Mouse (Mus musculus) hindbrain, embryonic 11.5 days (tissue): ENCODE results near the gene Aadacl4. TPM values are rescaled to one million over a fixed set of nuclear protein-coding genes. Genes with fewer than 3 reads are reported as not detected.
"Not testable (repeated sequence)": the region's sequence is repeated elsewhere in the genome, so short reads cannot be mapped to it uniquely, and the experiment has no call there.

Experiments
- ATAC-seq: fragments of 200-750 bp; cut with Nextera tagmentation; 2 replicates; pipeline ENCODE4 v1.8.0; 2017; ENCODE audit warnings: mild to moderate bottlenecking, moderate TSS enrichment, moderate library complexity; ENCODE audit not compliant: low FRiP score
- DNase-seq: peaks from one replicate; pipeline ENCODE4 v3.0.0-alpha.2; 2015; ENCODE audit warnings: low spot score
- H3K27ac ChIP-seq: fragments of 300-500 bp; sonication (generic); 2 replicates; pipeline ENCODE4 v1.5.1; 2014; ENCODE audit warnings: mild to moderate bottlenecking, low read depth, low read length
- H3K27me3 ChIP-seq: fragments of 300-500 bp; sonication (generic); 2 replicates; pipeline ENCODE4 v1.6.1; 2014; ENCODE audit warnings: mild to moderate bottlenecking, low read length, moderate library complexity, mixed read lengths; ENCODE audit not compliant: control insufficient read depth, insufficient read depth
- H3K36me3 ChIP-seq: fragments of 300-500 bp; sonication (generic); 2 replicates; pipeline ENCODE4 v1.6.1; 2014; ENCODE audit warnings: mild to moderate bottlenecking, low read length, moderate library complexity, mixed read lengths; ENCODE audit not compliant: control insufficient read depth, insufficient read depth
- H3K4me1 ChIP-seq: fragments of 300-500 bp; sonication (generic); replicated peaks from 2 replicates; pipeline ENCODE4 v1.6.1; 2014; ENCODE audit warnings: low read length, mixed read lengths; ENCODE audit not compliant: control insufficient read depth, insufficient read depth
- H3K4me2 ChIP-seq: fragments of 300-500 bp; sonication (generic); replicated peaks from 2 replicates; pipeline ENCODE4 v1.6.1; 2014; ENCODE audit warnings: mild to moderate bottlenecking, low read depth, low read length
- H3K4me3 ChIP-seq: fragments of 300-500 bp; sonication (generic); 2 replicates; pipeline ENCODE4 v1.5.1; 2014; ENCODE audit warnings: low read depth, low read length
- H3K9ac ChIP-seq: fragments of 300-500 bp; sonication (generic); 2 replicates; pipeline ENCODE4 v1.6.1; 2014; ENCODE audit warnings: low read depth, low read length
- H3K9me3 ChIP-seq: fragments of 300-500 bp; sonication (generic); 2 replicates; pipeline ENCODE4 v1.6.1; 2016; ENCODE audit warnings: low read length; ENCODE audit not compliant: control insufficient read depth
- WGBS: fragments of 180-500 bp; shearing (Covaris S2); extraction: QIAGEN DNeasy Blood & Tissue Kit; methylation state at CpG from one replicate; pipeline ENCODE4 v1.1.7; 2014; 5-methylcytosine and 5-hydroxymethylcytosine counted together
- polyA plus RNA-seq: library from polyadenylated mRNA; unstranded; fragments of >200 nt; fragmentation: Nextera tagmentation; extraction: Ambion mirVana; gene quantifications from 2 replicates; pipeline ENCODE4 v1.2.1, GENCODE M21; 2014

Gene Aadacl4
- polyA plus RNA-seq = not detected in 2 replicates

DNA sequence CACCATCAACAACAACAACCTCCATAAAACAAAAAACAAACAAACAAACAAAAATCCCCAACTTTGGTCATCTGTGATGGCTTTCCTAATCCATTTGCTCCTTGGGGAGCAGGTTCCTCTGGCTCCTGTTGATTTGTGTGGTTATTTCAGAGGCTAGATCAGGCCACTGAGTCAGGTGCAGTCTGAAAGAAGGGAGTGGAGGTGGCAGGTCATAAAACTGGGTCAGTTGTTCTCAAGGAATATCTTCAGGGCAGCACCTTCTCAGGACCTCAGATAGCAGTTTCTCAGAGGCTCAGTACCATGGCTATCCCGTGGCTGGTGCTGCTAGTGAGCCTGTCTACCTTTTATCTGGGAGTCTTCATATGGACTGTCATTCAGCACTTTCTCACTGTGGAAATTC, at the start of gene Aadacl4:
Aadacl4 (plus strand) TSS at position 301 of the 400 bp plus-strand sequence.
- no peak within 1 kb of the TSS for H3K4me2 ChIP-seq
- H3K36me3 ChIP-seq = no peaks in the 10 kb centered on the region
- H3K9ac ChIP-seq = no peak within 1 kb of the TSS
- no peak for DNase-seq
- H3K27ac ChIP-seq = no peak within 1 kb of the TSS
- ATAC-seq = no peak
- H3K27me3 ChIP-seq = no peaks in the 10 kb centered on the region
- H3K4me1 ChIP-seq = no peaks in the 10 kb centered on the region
- 75% methylated on average over 1 of the region's 1 CpGs for WGBS
- no peak within 1 kb of the TSS for H3K4me3 ChIP-seq
- no peaks in the 10 kb centered on the region; the same call in 1 of the 2 replicates for H3K9me3 ChIP-seq

DNA sequence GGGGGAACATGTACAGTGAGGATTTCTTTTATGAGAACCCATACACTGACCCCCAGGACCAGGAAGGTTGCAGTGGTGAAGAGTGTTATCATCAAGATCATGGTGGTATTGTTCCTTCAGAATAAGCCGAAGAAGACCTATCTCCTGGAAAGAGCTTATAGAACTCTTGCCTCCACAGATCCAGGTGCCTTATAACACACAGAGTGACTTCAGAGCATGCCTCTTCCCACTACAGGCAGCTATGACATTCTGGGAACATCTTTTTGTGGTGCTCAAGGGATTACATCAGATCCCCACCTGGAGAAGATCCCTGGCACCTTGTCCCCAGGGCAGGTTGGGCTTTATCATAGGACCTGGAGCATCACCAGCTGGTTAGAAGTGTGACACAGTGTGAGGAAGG, 48.5 kb upstream of the Aadacl4 start, which contains the start of gene Gm13124:
Gm13124 (minus strand) TSS at position 101 of the 400 bp plus-strand sequence.
- ATAC-seq (no peak), DNase-seq (no peak)
- Histone ChIP-seq H3K4me1 (no peaks in the 10 kb centered on the region), H3K9ac (no peak within 1 kb of the TSS), H3K36me3 (no peaks in the 10 kb centered on the region), H3K9me3 (peaks cover 14% of the 10 kb centered on the region), H3K4me3 (no peak within 1 kb of the TSS), H3K27me3 (no peaks in the 10 kb centered on the region), H3K4me2 (no peak within 1 kb of the TSS), H3K27ac (no peak within 1 kb of the TSS)
- WGBS = 81% methylated on average over 1 of the region's 1 CpGs

DNA sequence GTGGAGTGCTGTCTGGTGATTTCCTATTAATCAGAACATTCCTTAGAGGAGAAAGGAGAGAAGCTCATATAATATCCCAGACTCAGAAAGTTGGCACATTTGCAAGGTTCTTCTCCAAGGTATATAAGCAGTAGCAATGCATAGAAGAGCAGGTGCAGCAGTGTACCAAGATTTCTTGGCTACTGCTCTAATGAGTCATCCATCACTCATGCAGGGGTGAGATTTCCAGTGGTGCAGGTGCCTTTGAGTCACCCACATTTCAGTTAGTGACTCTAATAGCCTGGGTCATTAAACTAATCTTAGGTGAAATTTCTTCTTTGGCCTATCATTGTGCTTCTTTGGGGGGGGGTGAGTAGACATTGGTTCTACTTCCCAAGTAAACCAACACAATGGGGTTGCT, 45.8 kb upstream of the Aadacl4 start:
- no peak overlapping the region for H3K27ac ChIP-seq
- peaks cover 7% of the 10 kb centered on the region for H3K9me3 ChIP-seq
- no peak overlapping the region for H3K9ac ChIP-seq
- H3K4me1 ChIP-seq = no peaks in the 10 kb centered on the region
- ATAC-seq = no peak
- H3K36me3 ChIP-seq = no peaks in the 10 kb centered on the region
- no peak overlapping the region for H3K4me3 ChIP-seq
- H3K27me3 ChIP-seq = no peaks in the 10 kb centered on the region
- DNase-seq = no peak
- no peak overlapping the region for H3K4me2 ChIP-seq

DNA sequence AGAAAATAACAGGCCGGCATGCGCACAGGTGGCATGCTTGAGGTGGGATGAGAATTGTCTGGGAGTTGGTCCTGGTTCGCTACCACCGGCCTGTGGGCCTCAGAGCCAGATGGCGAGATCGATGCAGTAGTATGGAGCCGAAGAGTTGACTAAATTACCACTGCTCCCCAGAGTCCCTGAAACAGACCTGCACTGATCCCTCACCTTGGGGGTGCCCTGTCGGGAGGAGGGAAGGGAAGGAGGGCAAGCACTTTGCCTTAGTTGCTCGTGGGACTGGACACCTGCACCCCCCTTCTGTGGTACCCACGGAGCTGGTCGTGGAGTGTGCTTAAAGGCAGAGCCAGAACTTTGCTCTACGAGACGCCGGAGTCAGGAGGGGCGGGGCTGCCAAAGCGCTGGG, 27.3 kb upstream of the Aadacl4 start:
- ATAC-seq = peak; percentile 43; the same call in 1 of the 2 replicates
- H3K9ac ChIP-seq, DNase-seq, H3K27me3 ChIP-seq, H3K4me1 ChIP-seq, H3K4me3 ChIP-seq, H3K4me2 ChIP-seq, H3K27ac ChIP-seq, H3K9me3 ChIP-seq, H3K36me3 ChIP-seq: not testable (repeated sequence)
- 82% methylated on average over 12 of the region's 16 CpGs for WGBS

DNA sequence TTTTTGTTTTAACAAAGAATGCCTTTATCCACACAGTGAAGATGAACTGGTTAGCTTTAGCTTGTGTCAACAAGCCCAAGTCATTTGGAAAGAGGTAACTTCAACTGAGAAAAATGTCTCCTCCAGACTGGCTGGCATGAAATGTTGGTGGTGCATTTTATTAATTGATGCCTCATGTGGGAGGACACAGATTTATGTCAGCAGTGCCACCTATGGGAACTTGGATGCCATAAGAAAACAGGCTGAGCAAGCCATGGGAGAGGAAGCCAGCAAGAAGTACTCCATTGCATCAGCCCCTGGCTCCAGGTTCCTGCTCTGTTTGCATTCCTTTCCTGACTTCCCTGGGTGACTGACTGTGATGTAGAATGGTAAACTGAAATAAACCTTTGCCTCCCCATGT, 20.7 kb upstream of the Aadacl4 start:
- Histone ChIP-seq H3K4me2 (no peak overlapping the region), H3K9ac (no peak overlapping the region), H3K4me3 (no peak overlapping the region), H3K4me1 (no peaks in the 10 kb centered on the region), H3K36me3 (no peaks in the 10 kb centered on the region), H3K27ac (no peak overlapping the region), H3K27me3 (no peaks in the 10 kb centered on the region), H3K9me3 (no peaks in the 10 kb centered on the region)
- ATAC-seq (no peak), DNase-seq (no peak)

DNA sequence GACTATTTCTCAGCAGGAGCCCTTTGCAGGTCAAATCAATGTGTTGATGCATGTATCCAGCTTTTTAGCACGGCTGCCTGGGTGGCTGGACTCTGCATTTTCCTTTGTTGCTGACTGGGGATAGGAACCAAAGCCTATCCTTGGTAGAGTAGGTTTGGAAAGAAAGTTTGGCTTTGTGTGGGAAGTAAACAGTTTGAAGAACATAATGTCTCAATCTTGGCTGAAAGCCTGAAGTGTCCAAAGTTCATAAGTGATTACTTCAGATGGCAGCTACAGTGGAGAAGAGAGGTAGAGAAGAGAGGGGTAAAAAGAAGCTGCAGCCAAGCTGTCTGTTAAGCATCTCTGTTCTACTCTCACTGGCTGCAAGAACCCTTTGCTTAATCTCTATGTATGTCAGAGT, 1.1 kb downstream of the Aadacl4 start:
- H3K27ac ChIP-seq = no peak overlapping the region
- 78% methylated on average over 1 of the region's 1 CpGs for WGBS
- no peaks in the 10 kb centered on the region for H3K27me3 ChIP-seq
- no peaks in the 10 kb centered on the region for H3K4me1 ChIP-seq
- no peak overlapping the region for H3K9ac ChIP-seq
- no peaks in the 10 kb centered on the region; the same call in 1 of the 2 replicates for H3K9me3 ChIP-seq
- no peaks in the 10 kb centered on the region for H3K36me3 ChIP-seq
- H3K4me3 ChIP-seq = no peak overlapping the region
- H3K4me2 ChIP-seq = no peak overlapping the region
- no peak for ATAC-seq
- DNase-seq = no peak

- no peak for ATAC-seq
- Histone ChIP-seq H3K4me2 (no peak overlapping the region), H3K4me1 (no peaks in the 10 kb centered on the region), H3K4me3 (no peak overlapping the region), H3K27me3 (no peaks in the 10 kb centered on the region), H3K9me3 (peaks cover 5% of the 10 kb centered on the region; the same call in 1 of the 2 replicates), H3K27ac (no peak overlapping the region), H3K9ac (no peak overlapping the region), H3K36me3 (no peaks in the 10 kb centered on the region)
- no peak for DNase-seq
Observed at GRCm38 (mm10) chr4:144638263-144638662, 24.8 kb downstream of the Aadacl4 start.

Other genes with a start within 250 kb of the Aadacl4 start
- not detected in 2 replicates for gene Pramef20, start 235.8 kb upstream of the Aadacl4 start, polyA plus RNA-seq
- gene Pramef12, start 205.2 kb upstream of the Aadacl4 start, polyA plus RNA-seq = 0.12 TPM in 1 of 2 replicates, not detected in the other
- gene 1700012P22Rik, start 174.9 kb upstream of the Aadacl4 start, polyA plus RNA-seq = 0.21 and 0.29 TPM in 2 replicates
- not detected in 2 replicates for gene Gm9944, start 160.4 kb upstream of the Aadacl4 start, polyA plus RNA-seq
- gene Aadacl3, start 150.0 kb upstream of the Aadacl4 start, polyA plus RNA-seq = not detected in 2 replicates
- not detected in 2 replicates for gene 9430007A20Rik, start 93.9 kb upstream of the Aadacl4 start, polyA plus RNA-seq
- gene Gm13124, start 48.6 kb upstream of the Aadacl4 start, polyA plus RNA-seq = not detected in 2 replicates
- not detected in 2 replicates for gene Gm436, start 72.7 kb downstream of the Aadacl4 start, polyA plus RNA-seq
- gene Gm13178, start 107.7 kb downstream of the Aadacl4 start, polyA plus RNA-seq = not detected in 2 replicates
- not detected in 2 replicates for gene Gm438, start 172.9 kb downstream of the Aadacl4 start, polyA plus RNA-seq